Mouse (Mus musculus): Measurements from ENCODE around the gene Bend6. TPM values are rescaled to one million over a fixed set of nuclear protein-coding genes. Genes with fewer than 3 reads are reported as not detected.

The Bend6 gene
- total RNA-seq, 4 experiments from 2014 or later = 1.2 to 2.4 (median 1.4) TPM

Other genes with a start within 250 kb of the Bend6 start
- gene Prim2, start 238.0 kb downstream of the Bend6 start, total RNA-seq (2022) = 1 to 10 TPM; 4.4 to 8.9 (median 6.1) TPM
- 10 to 100 TPM; 14.0 to 16.8 (median 15.0) TPM for gene Rab23, start 187.9 kb downstream of the Bend6 start, total RNA-seq (2022)
- 10 to 100 TPM; 13.0 to 17.2 (median 14.7) TPM for gene Bag2, start 150.0 kb downstream of the Bend6 start, total RNA-seq (2022)
- 10 to 100 TPM; 32.4 to 49.6 (median 40.3) TPM for gene Zfp451, start 93.2 kb downstream of the Bend6 start, total RNA-seq (2022)
- gene Dst, start 409 bp upstream of the Bend6 start, total RNA-seq (2022) = 100 to 1,000 TPM; 141 to 240 (median 190) TPM